Mouse (Mus musculus) lung, postnatal 0 days (tissue): ENCODE measurements around the gene Zfp512b. TPM values are rescaled to one million over a fixed set of nuclear protein-coding genes. Genes with fewer than 3 reads are reported as not detected.

Experiments
- ATAC-seq: fragments of 200-750 bp; cut with Nextera tagmentation; 2 replicates; pipeline ENCODE4 v1.8.0; 2017; ENCODE audit warnings: moderate library complexity
- DNase-seq: peaks from one replicate; pipeline ENCODE4 v3.0.0-alpha.2; 2016; ENCODE audit warnings: low spot score
- H3K27ac ChIP-seq: fragments of 300-500 bp; sonication (generic); 2 replicates; pipeline ENCODE4 v1.5.1; 2014; ENCODE audit warnings: antibody characterized with exemption, mild to moderate bottlenecking, low read length, mixed read lengths
- H3K27me3 ChIP-seq: fragments of 300-500 bp; sonication (generic); replicated peaks from 2 replicates; pipeline ENCODE4 v1.6.1; 2014; ENCODE audit warnings: low read length, mixed read lengths; ENCODE audit not compliant: insufficient read depth
- H3K36me3 ChIP-seq: fragments of 300-500 bp; sonication (generic); 2 replicates; pipeline ENCODE4 v1.6.1; 2014; ENCODE audit warnings: low read length, mixed read lengths; ENCODE audit not compliant: insufficient read depth
- H3K4me1 ChIP-seq: fragments of 300-500 bp; sonication (generic); 2 replicates; pipeline ENCODE4 v1.6.1; 2014; ENCODE audit warnings: antibody characterized with exemption, low read depth, low read length, mixed read lengths; ENCODE audit not compliant: insufficient read depth
- H3K4me2 ChIP-seq: fragments of 300-500 bp; sonication (generic); replicated peaks from 2 replicates; pipeline ENCODE4 v1.6.1; 2014; ENCODE audit warnings: low read depth, mild to moderate bottlenecking, low read length, moderate library complexity, mixed read lengths
- H3K4me3 ChIP-seq: fragments of 300-500 bp; sonication (generic); 2 replicates; pipeline ENCODE4 v1.5.1; 2014; ENCODE audit warnings: low read depth, low read length
- H3K9ac ChIP-seq: fragments of 300-500 bp; sonication (generic); replicated peaks from 2 replicates; pipeline ENCODE4 v1.6.1; 2014; ENCODE audit warnings: low read depth, mild to moderate bottlenecking
- H3K9me3 ChIP-seq: fragments of 300-500 bp; sonication (generic); 2 replicates; pipeline ENCODE4 v1.6.1; 2016; ENCODE audit warnings: low read length, mixed read lengths
- CTCF ChIP-seq: IDR thresholded peaks from 2 replicates; pipeline ENCODE4 v1.5.1; 2016; ENCODE audit warnings: antibody characterized with exemption, mild to moderate bottlenecking
- EP300 ChIP-seq: IDR thresholded peaks from 2 replicates; pipeline ENCODE4 v1.6.1; 2016; ENCODE audit warnings: antibody characterized with exemption, mild to moderate bottlenecking, control low read depth
- WGBS: fragments of 180-500 bp; shearing (Covaris S2); extraction: QIAGEN DNeasy Blood & Tissue Kit; methylation state at CpG from one replicate; pipeline ENCODE4 v1.1.7; 2014; 5-methylcytosine and 5-hydroxymethylcytosine counted together
- polyA plus RNA-seq: library from polyadenylated mRNA; unstranded; fragments of >200 nt; fragmentation: Nextera tagmentation; extraction: Ambion mirVana; gene quantifications from 2 replicates; pipeline ENCODE4 v1.2.1, GENCODE M21; 2015

Gene Zfp512b
- polyA plus RNA-seq, 1 experiment from 2014 or later, result 24.4 TPM

DNA sequence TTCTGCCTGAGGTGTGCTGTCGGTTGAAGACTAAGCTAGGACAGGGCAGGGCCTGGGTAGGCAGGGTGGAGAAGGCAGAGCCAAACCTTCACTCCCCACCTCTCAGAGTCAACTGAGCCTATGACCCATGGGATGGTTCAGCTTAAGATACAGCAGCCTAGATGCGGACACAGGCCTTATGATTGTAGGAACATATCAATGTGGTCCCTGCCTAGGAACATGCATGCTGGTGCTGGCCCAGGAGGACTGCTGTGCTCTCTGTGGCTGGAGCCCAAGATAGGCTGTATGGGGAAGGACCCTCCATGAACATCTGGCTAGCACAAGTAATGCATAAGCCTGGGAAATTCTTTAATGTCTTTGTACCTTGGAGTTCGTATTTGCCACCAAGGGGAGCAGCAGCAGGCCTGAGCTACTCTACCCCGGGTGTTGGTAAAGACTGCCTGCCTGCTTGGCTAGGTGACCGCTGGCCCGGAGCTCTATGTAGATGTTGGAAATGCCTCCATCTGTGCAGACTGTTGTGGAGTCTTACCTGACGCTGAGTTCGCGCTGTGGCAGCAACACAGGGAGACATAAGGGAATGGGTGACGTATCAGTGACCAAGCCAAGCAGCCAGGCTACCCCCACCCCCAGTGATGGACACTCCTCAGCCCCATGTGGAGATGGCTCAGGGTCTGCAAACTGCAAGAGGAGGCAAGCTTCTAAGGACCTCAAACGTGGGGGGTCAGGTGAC lies 20.5 kb downstream of the Zfp512b start:
- Histone ChIP-seq H3K9me3 (no peaks in the 10 kb centered on the region), H3K4me3 (no peak overlapping the region), H3K27me3 (no peaks in the 10 kb centered on the region), H3K4me1 (no peaks in the 10 kb centered on the region), H3K36me3 (peaks cover 18% of the 10 kb centered on the region; the same call in 1 of the 2 replicates), H3K9ac (no peak overlapping the region), H3K4me2 (no peak overlapping the region), H3K27ac (no peak overlapping the region)
- ATAC-seq (no peak), DNase-seq (no peak)
- no peak for TF ChIP-seq CTCF
- no peak for TF ChIP-seq EP300
- WGBS, result 92% methylated on average over 11 of the region's 11 CpGs

GRCm38 (mm10) chr2:181570921-181571595 lies 21.5 kb downstream of the Zfp512b start:
- ATAC-seq, result no peak
- H3K9ac ChIP-seq, result no peak overlapping the region
- H3K36me3 ChIP-seq, result peaks cover 18% of the 10 kb centered on the region; the same call in 1 of the 2 replicates
- H3K27ac ChIP-seq, result no peak overlapping the region
- DNase-seq, result no peak
- no peak overlapping the region for H3K4me2 ChIP-seq
- no peaks in the 10 kb centered on the region for H3K27me3 ChIP-seq
- no peaks in the 10 kb centered on the region for H3K9me3 ChIP-seq
- H3K4me3 ChIP-seq, result no peak overlapping the region
- TF ChIP-seq CTCF, result no peak
- TF ChIP-seq EP300, result no peak
- no peaks in the 10 kb centered on the region for H3K4me1 ChIP-seq
- 55% methylated on average over 6 of the region's 6 CpGs for WGBS

DNA sequence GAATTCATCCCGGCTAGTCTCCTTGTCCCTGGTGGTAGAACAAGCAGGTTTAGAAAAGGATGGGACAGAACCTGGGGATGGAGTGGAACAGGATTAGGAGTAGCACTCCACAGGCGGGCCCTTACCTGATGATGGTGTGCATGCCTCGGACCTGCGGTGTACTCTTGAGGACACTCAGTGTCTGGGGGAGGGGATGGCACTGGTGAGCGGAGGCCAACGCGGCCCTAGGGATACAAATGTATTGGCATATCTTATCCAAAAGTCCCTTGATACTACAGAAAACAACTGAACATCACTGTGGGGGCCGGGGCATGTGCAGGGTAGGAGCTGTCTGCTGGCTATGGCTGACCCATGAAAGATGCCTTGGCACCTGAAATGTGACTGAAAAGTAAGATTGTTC lies 22.2 kb downstream of the Zfp512b start:
- no peak for TF ChIP-seq CTCF
- TF ChIP-seq EP300, result no peak
- Histone ChIP-seq H3K27ac (no peak overlapping the region), H3K4me3 (no peak overlapping the region), H3K9ac (no peak overlapping the region), H3K4me2 (no peak overlapping the region), H3K4me1 (no peaks in the 10 kb centered on the region), H3K36me3 (peaks cover 18% of the 10 kb centered on the region; the same call in 1 of the 2 replicates), H3K27me3 (no peaks in the 10 kb centered on the region), H3K9me3 (no peaks in the 10 kb centered on the region)
- WGBS, result 78% methylated on average over 8 of the region's 8 CpGs
- ATAC-seq (no peak), DNase-seq (no peak)

DNA sequence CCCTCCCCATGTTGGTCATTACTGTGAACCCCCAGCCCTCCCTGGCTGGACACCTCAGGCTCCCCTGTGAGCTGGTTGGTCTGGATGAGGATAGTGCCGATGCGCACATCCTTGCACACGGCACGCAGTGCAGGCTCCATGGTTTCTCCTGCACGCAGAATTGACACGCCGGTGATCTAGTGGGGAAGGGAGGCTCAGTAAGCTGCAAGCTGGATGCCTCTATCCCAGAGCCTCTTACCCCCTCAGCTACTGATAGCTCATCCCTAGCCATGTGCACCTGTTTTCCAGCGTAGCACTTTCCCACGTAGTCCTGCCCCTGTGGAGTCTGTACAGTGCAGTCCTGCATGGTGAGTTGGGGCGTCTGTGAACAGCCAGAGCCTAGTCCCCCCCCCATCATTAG lies 22.7 kb downstream of the Zfp512b start:
- H3K4me3 ChIP-seq, result no peak overlapping the region
- ATAC-seq, result no peak
- no peak overlapping the region for H3K9ac ChIP-seq
- 94% methylated on average over 10 of the region's 10 CpGs for WGBS
- H3K4me2 ChIP-seq, result no peak overlapping the region
- no peaks in the 10 kb centered on the region for H3K27me3 ChIP-seq
- no peak overlapping the region for H3K27ac ChIP-seq
- H3K36me3 ChIP-seq, result peaks cover 18% of the 10 kb centered on the region; the same call in 1 of the 2 replicates
- TF ChIP-seq CTCF (no peak), EP300 (no peak)
- H3K9me3 ChIP-seq, result no peaks in the 10 kb centered on the region
- H3K4me1 ChIP-seq, result no peaks in the 10 kb centered on the region
- no peak for DNase-seq

GRCm38 (mm10) chr2:181568272-181569008 lies 24.2 kb downstream of the Zfp512b start:
- Histone ChIP-seq H3K9ac (no peak overlapping the region), H3K4me3 (no peak overlapping the region), H3K4me2 (no peak overlapping the region), H3K27ac (no peak overlapping the region), H3K36me3 (peaks cover 9% of the 10 kb centered on the region; the same call in 1 of the 2 replicates), H3K27me3 (no peaks in the 10 kb centered on the region), H3K4me1 (no peaks in the 10 kb centered on the region), H3K9me3 (no peaks in the 10 kb centered on the region)
- DNase-seq (peak; percentile 65), ATAC-seq (peak; percentile 64)
- WGBS, result 60% methylated on average over 7 of the region's 7 CpGs
- TF ChIP-seq EP300, result no peak
- TF ChIP-seq CTCF, result peak; percentile 78

GRCm38 (mm10) chr2:181567338-181567737 lies 25.3 kb downstream of the Zfp512b start:
- H3K27ac ChIP-seq, result no peak overlapping the region
- no peak for DNase-seq
- WGBS, result 82% methylated on average over 3 of the region's 3 CpGs
- no peaks in the 10 kb centered on the region for H3K27me3 ChIP-seq
- no peak overlapping the region for H3K4me3 ChIP-seq
- TF ChIP-seq CTCF (no peak), EP300 (no peak)
- no peaks in the 10 kb centered on the region for H3K9me3 ChIP-seq
- no peak for ATAC-seq
- no peaks in the 10 kb centered on the region for H3K4me1 ChIP-seq
- no peaks in the 10 kb centered on the region; the same call in 1 of the 2 replicates for H3K36me3 ChIP-seq
- H3K9ac ChIP-seq, result no peak overlapping the region
- no peak overlapping the region for H3K4me2 ChIP-seq
